Mouse (Mus musculus) brain, embryonic 14.5 days (tissue): ENCODE measurements around the gene Gm14137.

Experiments used
- CTCF ChIP-seq: fragments of 200-500 bp; IDR thresholded peaks from 2 replicates; pipeline ENCODE4 v1.5.1; 2012; ENCODE audit warnings: inconsistent platforms, mild to moderate bottlenecking, moderate library complexity, borderline replicate concordance; ENCODE audit not compliant: insufficient read depth, insufficient read length; ENCODE audit errors: extremely low read depth
- POLR2A ChIP-seq: fragments of 200-500 bp; IDR thresholded peaks from 2 replicates; pipeline ENCODE4 v1.6.1; 2012; ENCODE audit warnings: mild to moderate bottlenecking, inconsistent platforms, borderline replicate concordance; ENCODE audit not compliant: poor library complexity, insufficient read depth, insufficient read length, severe bottlenecking; ENCODE audit errors: extremely low read depth

DNA sequence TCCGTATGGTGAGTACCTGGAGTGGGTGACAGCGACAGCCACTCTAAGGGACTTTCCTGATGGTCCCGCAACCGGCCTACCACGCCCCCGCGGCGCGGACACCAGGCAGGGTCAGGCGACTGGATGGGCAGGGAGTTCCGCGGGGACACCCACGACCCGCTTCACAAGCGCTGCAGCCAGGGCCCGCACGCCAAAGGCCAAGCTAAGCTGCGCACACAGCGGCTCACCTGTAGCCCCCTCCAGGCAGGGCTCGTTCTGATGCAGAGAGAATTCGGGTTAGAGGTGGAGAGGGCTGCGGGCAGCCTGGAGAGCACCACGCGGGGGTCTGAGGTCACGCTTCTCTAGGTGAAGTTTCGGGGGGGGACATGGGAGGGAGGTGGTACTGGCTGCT, 6.4 kb upstream of the Gm14137 start:
- TF ChIP-seq CTCF, result no peak
- TF ChIP-seq POLR2A, result no peak
